Mouse (Mus musculus) thymus, adult 18-20 months (tissue): ENCODE results near the gene Gm16867.
"Not testable (repeated sequence)": the region's sequence is repeated elsewhere in the genome, so short reads cannot be mapped to it uniquely, and the experiment has no call there.

Experiments
- DNase-seq, 2 experiments: peaks; one replicate each; pipeline ENCODE4 v3.0.0; 2022; ENCODE audit warnings: mixed read lengths in 2 of 2

Gene Gm16867

GRCm38 (mm10) chr14:69464465-69464864 lies 38.7 kb downstream of the Gm16867 start:
- DNase-seq: not testable (repeated sequence)

GRCm38 (mm10) chr14:69457691-69458090 lies 45.5 kb downstream of the Gm16867 start:
- DNase-seq: not testable (repeated sequence)

GRCm38 (mm10) chr14:69454640-69455039 lies 48.5 kb downstream of the Gm16867 start:
- DNase-seq: not testable (repeated sequence)

- DNase-seq: not testable (repeated sequence)
Observed at GRCm38 (mm10) chr14:69448845-69449244, 54.3 kb downstream of the Gm16867 start.

GRCm38 (mm10) chr14:69447006-69447405 lies 56.2 kb downstream of the Gm16867 start:
- not testable (repeated sequence) for DNase-seq

- not testable (repeated sequence) for DNase-seq
Observed at GRCm38 (mm10) chr14:69443092-69443692, 60.0 kb downstream of the Gm16867 start.

GRCm38 (mm10) chr14:69440955-69441354 lies 62.2 kb downstream of the Gm16867 start:
- DNase-seq: not testable (repeated sequence)

- DNase-seq: not testable (repeated sequence)
Observed at GRCm38 (mm10) chr14:69438678-69439214, 64.4 kb downstream of the Gm16867 start.

- DNase-seq: not testable (repeated sequence)
Observed at GRCm38 (mm10) chr14:69421003-69421402, 82.2 kb downstream of the Gm16867 start.

- DNase-seq: not testable (repeated sequence)
Observed at GRCm38 (mm10) chr14:69417545-69417944, 85.6 kb downstream of the Gm16867 start.
